Mouse (Mus musculus) liver, embryonic 14.5 days (tissue): ENCODE results near the gene Atad3a.

ENCODE experiments used
- CTCF ChIP-seq: IDR thresholded peaks from 2 replicates; pipeline ENCODE4 v1.5.1; 2016; ENCODE audit warnings: antibody characterized with exemption, low read depth, control low read depth
- EP300 ChIP-seq: IDR thresholded peaks from 2 replicates; pipeline ENCODE4 v1.6.1; 2016; ENCODE audit warnings: antibody characterized with exemption, low read depth

DNA sequence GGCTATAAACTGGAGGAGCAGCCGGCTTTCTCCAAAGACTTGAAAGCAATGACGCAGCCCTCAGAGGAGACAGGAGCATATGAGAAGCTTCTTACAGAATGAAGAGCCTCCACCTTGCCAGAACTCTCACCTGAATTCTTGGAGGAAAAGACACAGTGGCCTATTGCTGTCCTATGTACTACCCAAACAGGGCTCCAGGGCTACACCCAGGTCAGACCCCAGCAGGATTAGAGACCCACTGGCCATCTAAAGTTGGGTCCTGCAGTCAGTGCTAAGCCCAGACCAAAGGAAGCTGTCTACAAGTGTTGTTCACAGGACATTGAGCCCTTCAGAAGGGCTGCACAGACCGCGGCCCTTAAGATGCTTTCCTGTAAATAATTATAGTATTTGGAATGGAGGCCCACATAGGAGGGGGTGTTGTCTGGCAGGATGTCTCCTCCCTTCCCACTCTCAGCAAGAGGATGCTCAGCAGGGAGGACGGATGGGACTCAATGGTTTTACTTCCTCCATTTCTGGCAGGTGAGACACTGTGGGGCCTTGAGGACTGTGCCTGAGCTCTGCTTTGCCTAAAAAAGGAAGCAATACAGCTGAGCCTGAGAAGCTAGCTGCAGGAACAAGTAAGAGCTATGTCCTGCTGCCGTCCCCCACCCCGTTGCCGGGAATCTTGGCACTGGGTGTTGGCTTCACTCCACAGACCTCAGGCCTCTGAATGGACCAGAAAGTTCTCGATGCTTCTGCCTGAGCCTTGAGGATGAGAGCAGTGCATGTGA, 14.3 kb upstream of the Atad3a start:
- TF ChIP-seq CTCF (no peak), EP300 (no peak)
